Mouse (Mus musculus): ENCODE data around the gene Tbc1d22a.

GRCm38 (mm10) chr15:86449236-86449635 lies 235.0 kb downstream of the Tbc1d22a start:
- TF ChIP-seq CTCF (IDR thresholded peaks at IDR 0.05; ENCODE audit: low read depth) = no peak
- no peak for TF ChIP-seq EP300 (optimal IDR thresholded peaks at IDR 0.05)
